Mouse (Mus musculus) CH12.LX (cell line): ENCODE data around the gene Pgls. TPM values are rescaled to one million over a fixed set of nuclear protein-coding genes. Genes with fewer than 3 reads are reported as not detected.

Experiments used
- DNase-seq: peaks from one replicate; pipeline ENCODE4 v3.0.0-alpha.2; 2013; ENCODE audit errors: extremely low read depth
- H3K27ac ChIP-seq: 2 replicates; pipeline ENCODE4 v1.5.1; 2012; ENCODE audit warnings: low read depth, mild to moderate bottlenecking, control low read depth, moderate library complexity; ENCODE audit not compliant: insufficient read depth
- H3K27me3 ChIP-seq: replicated peaks from 2 replicates; pipeline ENCODE3; 2012; ENCODE audit warnings: inconsistent platforms
- H3K36me3 ChIP-seq, 2 experiments: replicated peaks in 1 of 2; 2 replicates each; pipeline versions ENCODE3 to v1.6.1; 2012; ENCODE audit warnings: inconsistent platforms in 1 of 2, low read length in 1 of 2, mild to moderate bottlenecking in 1 of 2, mixed read lengths in 1 of 2, moderate library complexity in 1 of 2; ENCODE audit not compliant: control insufficient read depth in 1 of 2, insufficient read depth in 1 of 2
- H3K4me1 ChIP-seq, 2 experiments: 2 replicates each; pipeline ENCODE4 v1.6.1; 2012; ENCODE audit warnings: inconsistent platforms in 1 of 2, moderate library complexity in 1 of 2; ENCODE audit not compliant: insufficient read depth in 2 of 2, control insufficient read depth in 1 of 2
- H3K4me2 ChIP-seq: 2 replicates; pipeline ENCODE4 v1.6.1; 2012; ENCODE audit warnings: low read depth, mild to moderate bottlenecking, control low read depth; ENCODE audit not compliant: poor library complexity, insufficient read depth, severe bottlenecking
- H3K4me3 ChIP-seq, 3 experiments: fragments of 150-350 bp in 1 of 3; sonication (generic) in 1 of 3; replicated peaks in 1 of 3; 2 replicates each; pipeline versions ENCODE3 to v1.5.1; 2011 to 2012; ENCODE audit warnings: low read depth in 2 of 3, low read length in 2 of 3, mild to moderate bottlenecking in 2 of 3, moderate library complexity in 2 of 3, control low read depth in 1 of 3, improper control_type of control experiment in 1 of 3, inconsistent platforms in 1 of 3, mixed read lengths in 1 of 3; ENCODE audit not compliant: poor library complexity in 1 of 3
- H3K79me2 ChIP-seq: replicated peaks from 2 replicates; pipeline ENCODE4 v1.6.1; 2012; ENCODE audit warnings: mild to moderate bottlenecking, moderate library complexity; ENCODE audit not compliant: control insufficient read depth, poor library complexity, insufficient read depth, severe bottlenecking; ENCODE audit errors: extremely low read depth
- H3K9ac ChIP-seq: 2 replicates; pipeline ENCODE4 v1.6.1; 2012; ENCODE audit warnings: low read depth, mild to moderate bottlenecking, control low read depth, moderate library complexity; ENCODE audit not compliant: insufficient read depth
- H3K9me3 ChIP-seq: replicated peaks from 2 replicates; pipeline ENCODE3; 2012; ENCODE audit warnings: low read length, inconsistent platforms, mixed read lengths
- CHD2 ChIP-seq: IDR thresholded peaks from 2 replicates; pipeline ENCODE4 v1.6.1; 2011; ENCODE audit warnings: low read length, improper control_type of control experiment
- CTCF ChIP-seq, 2 experiments: IDR thresholded peaks in 1 of 2; conservative IDR thresholded peaks in 1 of 2; 2 replicates each; pipeline ENCODE4 v1.5.1; 2011 to 2012; ENCODE audit warnings: low read depth in 2 of 2, low read length in 2 of 2, improper control_type of control experiment in 1 of 2, inconsistent platforms in 1 of 2, mild to moderate bottlenecking in 1 of 2, moderate library complexity in 1 of 2
- ELF1 ChIP-seq: IDR thresholded peaks from 2 replicates; pipeline ENCODE4 v1.6.1; 2014; ENCODE audit warnings: low read depth, mild to moderate bottlenecking, inconsistent platforms, low read length, improper control_type of control experiment
- GABPA ChIP-seq: IDR thresholded peaks from 2 replicates; pipeline ENCODE4 v1.6.1; 2012; ENCODE audit warnings: low read depth, low read length, improper control_type of control experiment, inconsistent platforms; ENCODE audit not compliant: insufficient replicate concordance
- HCFC1 ChIP-seq: IDR thresholded peaks from 2 replicates; pipeline ENCODE4 v1.6.1; 2012; ENCODE audit warnings: low read depth, mild to moderate bottlenecking, inconsistent platforms, low read length, improper control_type of control experiment
- IRF4 ChIP-seq: IDR thresholded peaks from 2 replicates; pipeline ENCODE4 v1.6.1; 2014; ENCODE audit warnings: low read depth, mild to moderate bottlenecking, inconsistent platforms, low read length, improper control_type of control experiment
- JUND ChIP-seq: conservative IDR thresholded peaks from 2 replicates; pipeline ENCODE4 v1.6.1; 2011; ENCODE audit warnings: low read depth, low read length, improper control_type of control experiment
- KAT2A ChIP-seq: IDR thresholded peaks from 2 replicates; pipeline ENCODE4 v1.6.1; 2012; ENCODE audit warnings: low read length, improper control_type of control experiment, inconsistent platforms; ENCODE audit not compliant: insufficient replicate concordance
- MAFK ChIP-seq: IDR thresholded peaks from 2 replicates; pipeline ENCODE4 v1.6.1; 2011; ENCODE audit warnings: low read length, improper control_type of control experiment; ENCODE audit not compliant: insufficient replicate concordance
- MAZ ChIP-seq: IDR thresholded peaks from 2 replicates; pipeline ENCODE4 v1.6.1; 2012; ENCODE audit warnings: low read depth, mild to moderate bottlenecking, inconsistent platforms, low read length, improper control_type of control experiment, moderate library complexity
- MEF2A ChIP-seq: IDR thresholded peaks from 2 replicates; pipeline ENCODE4 v1.6.1; 2014; ENCODE audit warnings: low read depth, mild to moderate bottlenecking, inconsistent platforms, low read length, improper control_type of control experiment, borderline replicate concordance
- MYC ChIP-seq: IDR thresholded peaks from 2 replicates; pipeline ENCODE4 v1.6.1; 2011; ENCODE audit warnings: low read depth, mild to moderate bottlenecking, improper control_type of control experiment, low read length
- NELFE ChIP-seq: IDR thresholded peaks from 2 replicates; pipeline ENCODE4 v1.6.1; 2011; ENCODE audit warnings: low read depth, low read length, improper control_type of control experiment
- POLR2A ChIP-seq: IDR thresholded peaks from 2 replicates; pipeline ENCODE4 v1.6.1; 2011; ENCODE audit warnings: low read depth, mild to moderate bottlenecking, improper control_type of control experiment, low read length
- RAD21 ChIP-seq: IDR thresholded peaks from 2 replicates; pipeline ENCODE4 v1.6.1; 2011; ENCODE audit warnings: low read depth, mild to moderate bottlenecking, low read length, improper control_type of control experiment, moderate library complexity
- SIN3A ChIP-seq: IDR thresholded peaks from 2 replicates; pipeline ENCODE4 v1.6.1; 2012; ENCODE audit warnings: low read length, improper control_type of control experiment, inconsistent platforms
- SMC3 ChIP-seq: IDR thresholded peaks from 2 replicates; pipeline ENCODE4 v1.6.1; 2011; ENCODE audit warnings: low read depth, low read length, improper control_type of control experiment
- TBP ChIP-seq: conservative IDR thresholded peaks from 2 replicates; pipeline ENCODE4 v1.6.1; 2011; ENCODE audit warnings: low read depth, low read length, improper control_type of control experiment
- USF1 ChIP-seq: IDR thresholded peaks from 2 replicates; pipeline ENCODE4 v1.6.1; 2014; ENCODE audit warnings: low read depth, mild to moderate bottlenecking, inconsistent platforms, low read length, improper control_type of control experiment
- USF2 ChIP-seq: conservative IDR thresholded peaks from 2 replicates; pipeline ENCODE4 v1.6.1; 2011; ENCODE audit warnings: low read depth, low read length, improper control_type of control experiment
- ZC3H11A ChIP-seq: IDR thresholded peaks from 2 replicates; pipeline ENCODE4 v1.6.1; 2012; ENCODE audit warnings: low read depth, mild to moderate bottlenecking, inconsistent platforms, low read length, improper control_type of control experiment
- ZKSCAN1 ChIP-seq: IDR thresholded peaks from 2 replicates; pipeline ENCODE4 v1.6.1; 2012; ENCODE audit warnings: low read depth, inconsistent platforms, low read length, improper control_type of control experiment, borderline replicate concordance
- dilution Hi-C: fragments of 300-500 bp; cut with MboI; formaldehyde crosslinking; loops from 2 replicates; pipeline ENCODE4 v1.14.3; 2020; ENCODE audit warnings: low sequenced_read_pairs; ENCODE audit not compliant: extremely low pct_unique_long_range_greater_than_20kb, extremely low pct_ligation_motif_present
- in situ Hi-C: fragments of 300-500 bp; cut with MboI; formaldehyde crosslinking; loops from 3 replicates; pipeline ENCODE4 v1.14.3; 2019; ENCODE audit warnings: low sequenced_read_pairs, low pct_ligation_motif_present, low pct_unique_long_range_greater_than_20kb, mixed read lengths
- polyA plus RNA-seq: library from polyadenylated mRNA; unstranded; fragments of >175 nt; gene quantifications from 2 replicates; pipeline ENCODE4 v1.2.1, GENCODE M21; 2012; ENCODE audit warnings: low read depth; ENCODE audit not compliant: insufficient read length
- total RNA-seq, 2 experiments: library from RNA; depleted of rRNA; stranded (reverse); fragments of 300-350 nt in 1 of 2; fragments of >200 nt in 1 of 2; gene quantifications; 2 replicates each; pipeline ENCODE4 v1.2.3; 2012 to 2014

The Pgls gene
- total and polyA plus RNA-seq, 3 experiments = 74.9 to 215 (median 118) TPM

DNA sequence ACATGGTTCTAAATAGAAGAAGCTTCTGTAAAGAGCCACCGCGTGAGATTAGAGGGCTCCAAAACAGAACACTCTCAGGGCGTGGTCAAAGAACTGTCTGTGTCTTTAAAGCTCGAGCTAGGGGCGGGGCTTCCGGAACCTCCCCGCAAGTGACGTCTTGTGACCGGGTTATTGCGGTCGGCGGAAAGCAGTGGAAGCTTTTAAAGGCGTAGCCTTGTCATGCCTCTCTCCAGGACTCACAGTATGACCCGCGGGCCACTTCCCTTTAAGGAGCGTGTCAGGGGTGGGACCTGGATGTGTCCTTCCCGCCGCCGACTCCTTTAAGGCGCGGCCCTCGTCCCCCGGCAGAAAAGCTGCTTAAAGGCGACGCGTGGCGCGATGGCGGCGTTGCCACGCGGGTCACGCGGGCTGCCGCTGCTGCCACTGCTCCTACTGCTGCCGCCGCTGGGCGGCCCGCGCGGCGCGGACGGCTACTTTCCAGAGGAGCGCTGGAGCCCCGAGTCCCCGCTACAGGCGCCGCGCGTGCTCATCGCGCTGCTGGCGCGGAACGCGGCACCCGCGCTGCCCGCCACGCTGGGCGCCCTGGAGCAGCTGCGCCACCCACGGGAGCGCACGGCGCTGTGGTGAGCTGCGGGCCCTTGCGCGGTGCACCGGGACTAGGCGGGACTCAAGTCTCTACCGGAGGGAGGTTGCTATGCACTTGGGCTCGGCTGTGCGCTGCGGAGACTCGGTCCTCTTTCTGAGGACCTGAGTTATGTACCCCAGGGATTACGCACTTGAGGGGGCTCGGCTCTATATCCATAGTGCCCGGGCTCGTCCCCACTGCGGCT, 19.1 kb downstream of the Pgls start, which contains the start of gene Colgalt1 (continued):
- TF ChIP-seq SIN3A (peak; percentile 99), ZKSCAN1 (no peak), ELF1 (peak; percentile 90), POLR2A (peak; percentile 77), MEF2A (no peak), MAZ (peak; percentile 58; the same call in 1 of the 2 replicates), USF2 (peak; percentile 58), RAD21 (no peak), USF1 (no peak), JUND (no peak), SMC3 (no peak; the same call in 1 of the 2 replicates)

DNA sequence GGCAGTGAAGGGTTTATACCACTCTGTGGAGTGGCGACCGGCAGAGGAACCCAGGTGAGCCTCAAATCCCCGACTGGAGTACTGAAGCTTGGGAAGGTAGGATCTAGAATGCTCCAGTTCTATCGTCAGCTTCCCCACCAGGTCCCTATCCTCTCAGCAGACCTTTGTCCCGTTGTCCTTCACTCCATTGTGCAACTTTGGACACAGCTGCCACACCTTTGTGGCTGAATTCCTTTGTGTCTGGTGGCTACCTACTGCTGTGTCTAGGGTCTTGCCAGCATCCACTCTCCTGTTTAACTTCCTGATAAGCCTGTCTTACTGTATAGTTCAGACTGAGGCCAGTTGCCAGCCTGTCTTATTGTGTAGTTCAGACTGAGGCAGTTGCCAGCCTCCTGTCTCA, 20.2 kb downstream of the Pgls start:
- dilution Hi-C loops (no loop called here), in situ Hi-C loops (no loop called here)
- Histone ChIP-seq H3K27me3 (no peaks in the 10 kb centered on the region), H3K36me3 (peaks cover 32 to 74% of the 10 kb centered on the region in 2 experiments), H3K79me2 (peaks cover 20% of the 10 kb centered on the region), H3K9ac (peak overlapping the region; percentile 79; the same call in 1 of the 2 replicates), H3K27ac (peak overlapping the region; percentile 27; the same call in 1 of the 2 replicates), H3K4me2 (peak overlapping the region; percentile 83), H3K4me3 (peak overlapping the region; percentile 86 to 90 (median 86)), H3K9me3 (no peaks in the 10 kb centered on the region), H3K4me1 (peaks cover 16 to 54% of the 10 kb centered on the region in 2 experiments)
- TF ChIP-seq USF1 (no peak), MYC (no peak), ZC3H11A (no peak), HCFC1 (no peak), TBP (no peak), GABPA (no peak), KAT2A (no peak), CTCF (conservative IDR thresholded peaks at IDR 0.05 in 1 of 2, IDR thresholded peaks at IDR 0.05 in 1 of 2; ENCODE audit: low read depth in 2 of 2, low read length in 2 of 2) (no peak), JUND (no peak), RAD21 (no peak), SIN3A (no peak), ZKSCAN1 (no peak), USF2 (no peak), IRF4 (no peak), MAFK (no peak), CHD2 (no peak), NELFE (no peak)
- no peak for DNase-seq
